Mouse (Mus musculus) cerebellum, adult 2 months (tissue): ENCODE measurements around the gene Angel2. TPM values are rescaled to one million over a fixed set of nuclear protein-coding genes. Genes with fewer than 3 reads are reported as not detected.

Experiments used
- DNase-seq, 2 experiments: peaks; one replicate each; pipeline ENCODE4 v3.0.0; 2021
- H3K27ac ChIP-seq: fragments of 200-500 bp; 2 replicates; pipeline ENCODE4 v1.5.1; 2012; ENCODE audit warnings: low read length, control low read depth, inconsistent platforms; ENCODE audit not compliant: insufficient read depth
- H3K27me3 ChIP-seq: fragments of 200-500 bp; 2 replicates; pipeline ENCODE4 v1.6.1; 2012; ENCODE audit warnings: inconsistent platforms, mild to moderate bottlenecking, low read length, moderate library complexity; ENCODE audit not compliant: control insufficient read depth, insufficient read depth
- H3K4me1 ChIP-seq: fragments of 200-500 bp; 2 replicates; pipeline ENCODE4 v1.6.1; 2011; ENCODE audit warnings: low read length; ENCODE audit not compliant: control insufficient read depth, insufficient read depth
- H3K4me3 ChIP-seq: fragments of 200-500 bp; replicated peaks from 2 replicates; pipeline ENCODE3; 2011; ENCODE audit warnings: mild to moderate bottlenecking, low read depth, low read length, control low read depth; ENCODE audit not compliant: insufficient read depth
- CTCF ChIP-seq: fragments of 200-500 bp; IDR thresholded peaks from 2 replicates; pipeline ENCODE4 v1.5.1; 2011; ENCODE audit warnings: low read depth, mild to moderate bottlenecking, control low read depth, low read length, moderate library complexity, borderline replicate concordance; ENCODE audit not compliant: insufficient read depth
- POLR2A ChIP-seq: fragments of 200-500 bp; IDR thresholded peaks from 2 replicates; pipeline ENCODE4 v1.6.1; 2011; ENCODE audit warnings: low read length, control low read depth, borderline replicate concordance; ENCODE audit not compliant: insufficient read depth
- WGBS: fragments of 180-500 bp; shearing (Covaris S2); methylation state at CpG from one replicate; pipeline ENCODE4 v1.1.7; 2018; 5-methylcytosine and 5-hydroxymethylcytosine counted together
- polyA plus RNA-seq: library from polyadenylated mRNA; depleted of rRNA; stranded (reverse); fragments of >200 nt; gene quantifications from 2 replicates; pipeline ENCODE4 v1.2.3, GENCODE M21; 2012; rRNA removed

Angel2 gene
- polyA plus RNA-seq, 1 experiment: 50.7 TPM

GRCm38 (mm10) chr1:190978001-190978400, 53.1 kb downstream of the Angel2 start:
- Histone ChIP-seq H3K27ac (no peak overlapping the region), H3K4me3 (peak overlapping the region; percentile 42), H3K27me3 (no peaks in the 10 kb centered on the region), H3K4me1 (no peaks in the 10 kb centered on the region; the same call in 1 of the 2 replicates)
- DNase-seq: peak; percentile 23 to 38
- 1% methylated on average over 22 of the region's 22 CpGs for WGBS
- no peak for TF ChIP-seq CTCF
- TF ChIP-seq POLR2A: no peak

- Histone ChIP-seq H3K4me3 (peak overlapping the region; percentile 42), H3K4me1 (no peaks in the 10 kb centered on the region), H3K27ac (no peak overlapping the region), H3K27me3 (no peaks in the 10 kb centered on the region)
- DNase-seq: peak in 1 of 2 experiments; percentile 32
- WGBS: under 1% methylated on average over 46 of the region's 46 CpGs
- no peak for TF ChIP-seq POLR2A
Observed at GRCm38 (mm10) chr1:190978511-190979073, 53.7 kb downstream of the Angel2 start.

- peak; percentile 52 to 54 for DNase-seq
- peak within 1 kb of the TSS; percentile 42 for H3K4me3 ChIP-seq
- no peaks in the 10 kb centered on the region for H3K4me1 ChIP-seq
- no peak within 1 kb of the TSS for H3K27ac ChIP-seq
- 1% methylated on average over 38 of the region's 38 CpGs for WGBS
- H3K27me3 ChIP-seq: no peaks in the 10 kb centered on the region
- TF ChIP-seq POLR2A (no peak), CTCF (no peak)
Observed at GRCm38 (mm10) chr1:190979100-190979563, 54.2 kb downstream of the Angel2 start, which contains the start of gene Vash2. Gene Vash2 (minus strand): TSS chr1:190979296.

- WGBS: 100% methylated on average over 1 of the region's 1 CpGs
- no peak for DNase-seq
Observed at GRCm38 (mm10) chr1:190980470-190980869, 55.6 kb downstream of the Angel2 start.

GRCm38 (mm10) chr1:190981412-190981811, 56.5 kb downstream of the Angel2 start:
- DNase-seq: no peak

More at GRCm38 (mm10) chr1:190980470-190980869, 55.6 kb downstream of the Angel2 start:
- Histone ChIP-seq H3K4me3 (no peak overlapping the region), H3K27ac (no peak overlapping the region), H3K27me3 (no peaks in the 10 kb centered on the region), H3K4me1 (no peaks in the 10 kb centered on the region)
- TF ChIP-seq POLR2A (no peak), CTCF (no peak)

GRCm38 (mm10) chr1:190989437-190990082, 64.6 kb downstream of the Angel2 start:
- H3K4me1 ChIP-seq: no peaks in the 10 kb centered on the region
- no peaks in the 10 kb centered on the region; the same call in 1 of the 2 replicates for H3K27me3 ChIP-seq
- no peak overlapping the region for H3K27ac ChIP-seq
- WGBS: 72% methylated on average over 9 of the region's 9 CpGs
- no peak for DNase-seq
- H3K4me3 ChIP-seq: no peak overlapping the region
- TF ChIP-seq CTCF (0 out of 2 replicates have a peak, but pooled peaks have one; percentile 8), POLR2A (no peak)

More at GRCm38 (mm10) chr1:190981412-190981811, 56.5 kb downstream of the Angel2 start:
- WGBS: 78% methylated on average over 4 of the region's 4 CpGs
- Histone ChIP-seq H3K4me1 (no peaks in the 10 kb centered on the region), H3K27me3 (no peaks in the 10 kb centered on the region; the same call in 1 of the 2 replicates), H3K4me3 (no peak overlapping the region), H3K27ac (no peak overlapping the region)
- TF ChIP-seq POLR2A (no peak), CTCF (no peak)

GRCm38 (mm10) chr1:190995548-190995947, 70.6 kb downstream of the Angel2 start:
- 4% methylated on average over 7 of the region's 7 CpGs for WGBS
- H3K4me3 ChIP-seq: no peak overlapping the region
- peak; percentile 29 to 39 for DNase-seq
- H3K27ac ChIP-seq: no peak overlapping the region
- H3K27me3 ChIP-seq: no peaks in the 10 kb centered on the region
- TF ChIP-seq CTCF (no peak), POLR2A (no peak)
- H3K4me1 ChIP-seq: no peaks in the 10 kb centered on the region

- 68% methylated on average over 6 of the region's 6 CpGs for WGBS
- TF ChIP-seq POLR2A (no peak), CTCF (no peak)
- Histone ChIP-seq H3K4me3 (no peak overlapping the region), H3K27me3 (no peaks in the 10 kb centered on the region), H3K4me1 (no peaks in the 10 kb centered on the region), H3K27ac (no peak overlapping the region)
- no peak for DNase-seq
Observed at GRCm38 (mm10) chr1:190996346-190996877, 71.5 kb downstream of the Angel2 start.

Other genes starting within 250 kb of the Angel2 start
- 23.4 and 24.3 TPM in 2 replicates for gene Rps6kc1, start 13.3 kb upstream of the Angel2 start, polyA plus RNA-seq
- 3.0 TPM in 2 replicates for gene Vash2, start 54.2 kb downstream of the Angel2 start, polyA plus RNA-seq
- gene Flvcr1, start 101.0 kb downstream of the Angel2 start, polyA plus RNA-seq: 24.0 and 24.3 TPM in 2 replicates
- gene Spata45, start 111.5 kb downstream of the Angel2 start, polyA plus RNA-seq: not detected in 2 replicates
- gene Tatdn3, start 137.8 kb downstream of the Angel2 start, polyA plus RNA-seq: 54.4 and 57.9 TPM in 2 replicates
- 0.57 and 0.59 TPM in 2 replicates for gene Nsl1, start 137.9 kb downstream of the Angel2 start, polyA plus RNA-seq
- 0.62 and 0.85 TPM in 2 replicates for gene Batf3, start 172.7 kb downstream of the Angel2 start, polyA plus RNA-seq
- not detected in 2 replicates for gene Fam71a, start 239.7 kb downstream of the Angel2 start, polyA plus RNA-seq